ENCODE assay signal across 10 mouse cellular contexts in genomic region chr4:154297761-154298160, GRCm38 (mm10). TPM values are rescaled to one million over a fixed set of nuclear protein-coding genes. Genes with fewer than 3 reads are reported as not detected.
A peak's percentile ranks its signal among the peaks of the same experiment; 100 is the strongest.
DNase-seq lines count a peak whose midpoint lies in the region; ATAC-seq lines count a peak whose summit lies in the region.
"Had no signal": no experiment of that assay in that cellular context is flagged by ENCODE, and none has a peak within 500 bp of the region (broad histone marks: within the 10 kb centered on the region; RNA-seq: fewer than 3 reads in every experiment).

No protein-coding gene starts in this region.

- peaks cover 38% of the 10 kb centered on the region for H3K27me3 ChIP-seq in kidney, embryonic 15.5 days
- peaks cover 32% of the 10 kb centered on the region for H3K27me3 ChIP-seq in lung, embryonic 15.5 days

- H3K9me3 ChIP-seq in kidney, embryonic 15.5 days (replicated peaks): no peaks in the 10 kb centered on the region
- no peaks in the 10 kb centered on the region for H3K9me3 ChIP-seq in lung, embryonic 15.5 days
- H3K9me3 ChIP-seq: embryonic facial prominence, embryonic 15.5 days had no signal

- peak overlapping the region; percentile 72 for H3K27ac ChIP-seq in kidney, embryonic 15.5 days
- H3K27ac ChIP-seq in lung, embryonic 15.5 days: no peak overlapping the region
- H3K27ac ChIP-seq: embryonic facial prominence, embryonic 15.5 days had no signal

- ATAC-seq in kidney, embryonic 15.5 days (replicated peaks; ENCODE audit: low FRiP score): no peak; the same call in 1 of the 2 replicates
- ATAC-seq in lung, embryonic 15.5 days (ENCODE audit: borderline replicate concordance, extremely low read depth, low FRiP score, low TSS enrichment): no peak

- 38% methylated on average over 9 of the region's 9 CpGs for WGBS in kidney, embryonic 15.5 days
- WGBS in lung, embryonic 15.5 days: 25% methylated on average over 9 of the region's 9 CpGs

- peak overlapping the region; percentile 10 for H3K4me3 ChIP-seq in kidney, embryonic 15.5 days (replicated peaks)
- no peak overlapping the region for H3K4me3 ChIP-seq in lung, embryonic 15.5 days
- H3K4me3 ChIP-seq: embryonic facial prominence, embryonic 15.5 days had no signal

- H3K9ac ChIP-seq in kidney, embryonic 15.5 days: no peak overlapping the region
- H3K9ac ChIP-seq in lung, embryonic 15.5 days: no peak overlapping the region
- H3K9ac ChIP-seq: embryonic facial prominence, embryonic 15.5 days had no signal

- DNase-seq in ES-CJ7 (ENCODE audit: low read depth, low spot score): peak; percentile 83
- peak; percentile 75 for DNase-seq in embryo, embryonic 10.5 days (ENCODE audit: low spot score)
- DNase-seq in thymus, postnatal 10 days (ENCODE audit: low spot score in 2 of 2): no peak
- no peak for DNase-seq in layer of hippocampus, adult 9-11 months
- DNase-seq in cerebellum, postnatal 25 days: no peak
- DNase-seq in MN1 (ENCODE audit: low spot score): no peak

- peak overlapping the region; percentile 82 for H3K4me2 ChIP-seq in kidney, embryonic 15.5 days
- peak overlapping the region; percentile 21; the same call in 1 of the 2 replicates for H3K4me2 ChIP-seq in lung, embryonic 15.5 days
- H3K4me2 ChIP-seq: embryonic facial prominence, embryonic 15.5 days had no signal

- peaks cover 78% of the 10 kb centered on the region for H3K4me1 ChIP-seq in kidney, embryonic 15.5 days
- H3K4me1 ChIP-seq in lung, embryonic 15.5 days: peaks cover 32% of the 10 kb centered on the region

- no peaks in the 10 kb centered on the region for H3K36me3 ChIP-seq in kidney, embryonic 15.5 days
- no peaks in the 10 kb centered on the region for H3K36me3 ChIP-seq in lung, embryonic 15.5 days
- H3K36me3 ChIP-seq: embryonic facial prominence, embryonic 15.5 days had no signal

RNA-seq across cellular contexts. Expression of gene Arhgef16, which starts 3.7 kb away (rescaled TPM):
- polyA plus RNA-seq in kidney, embryonic 15.5 days (2015; fragmentation: Nextera tagmentation; extraction: Ambion mirVana): 32.2 and 34.2 TPM in 2 replicates
- polyA plus RNA-seq in lung, embryonic 15.5 days (2015; fragmentation: Nextera tagmentation; extraction: Ambion mirVana): 20.8 and 23.0 TPM in 2 replicates

RNA-seq across cellular contexts. Expression of gene B230104I21Rik, which starts 38.2 kb away (rescaled TPM):
- not detected in 2 replicates for polyA plus RNA-seq in kidney, embryonic 15.5 days (2015; fragmentation: Nextera tagmentation; extraction: Ambion mirVana)
- polyA plus RNA-seq in lung, embryonic 15.5 days (2015; fragmentation: Nextera tagmentation; extraction: Ambion mirVana): not detected in 2 replicates
- polyA plus RNA-seq: embryonic facial prominence, embryonic 15.5 days; gonadal fat pad, adult 2 months had no signal

Comparison
In these comparisons a context has a peak if more than half of its experiments do, and no peak if none do; other contexts are left out.
1. DNase-seq: peak in ES-CJ7 (single experiment) and embryo, embryonic 10.5 days (single experiment); none in thymus, postnatal 10 days (0 of 2), layer of hippocampus, adult 9-11 months (single experiment), cerebellum, postnatal 25 days (0 of 2) and MN1 (single experiment).